Mouse (Mus musculus) urinary bladder, postnatal 0 days (tissue): ENCODE measurements around the gene Pan3. TPM values are rescaled to one million over a fixed set of nuclear protein-coding genes. Genes with fewer than 3 reads are reported as not detected.

Source experiments
- polyA plus RNA-seq: library from polyadenylated mRNA; unstranded; fragments of >200 nt; fragmentation: Nextera tagmentation; extraction: Ambion mirVana; gene quantifications from 2 replicates; pipeline ENCODE4 v1.2.1, GENCODE M21; 2015

The Pan3 gene
- 36.8 and 38.6 TPM in 2 replicates for polyA plus RNA-seq

GRCm38 (mm10) chr5:147429535-147430305 is at the start of gene Pan3:
TSS of gene Pan3 (plus strand) at chr5:147430161.

GRCm38 (mm10) chr5:147399843-147400504 is 30.0 kb upstream of the Pan3 start, which contains the start of gene Flt3:
TSS of gene Flt3 (minus strand) at chr5:147400489.

Other genes with a start within 250 kb of the Pan3 start
- not detected in 2 replicates for gene Gsx1, start 241.5 kb upstream of the Pan3 start, polyA plus RNA-seq
- gene Pdx1, start 160.2 kb upstream of the Pan3 start, polyA plus RNA-seq, result not detected in 2 replicates
- not detected in 2 replicates for gene Cdx2, start 122.9 kb upstream of the Pan3 start, polyA plus RNA-seq
- not detected in 2 replicates for gene Urad, start 107.7 kb upstream of the Pan3 start, polyA plus RNA-seq
- gene Flt3, start 29.7 kb upstream of the Pan3 start, polyA plus RNA-seq, result 0.06 TPM in 1 of 2 replicates, not detected in the other